Mouse (Mus musculus) G1E (cell line): ENCODE results near the gene Ddit4l.

Source experiments
- CTCF ChIP-seq: IDR thresholded peaks from 2 replicates; pipeline ENCODE4 v1.5.1; 2012; ENCODE audit warnings: low read depth, low read length, inconsistent platforms, mixed read lengths
- GATA2 ChIP-seq: IDR thresholded peaks from 2 replicates; pipeline ENCODE4 v1.6.1; 2012; ENCODE audit warnings: low read depth, low read length, inconsistent platforms, borderline replicate concordance
- POLR2AphosphoS5 ChIP-seq: IDR thresholded peaks from 2 replicates; pipeline ENCODE4 v1.6.1; 2012; ENCODE audit warnings: low read depth, low read length, inconsistent platforms; ENCODE audit not compliant: insufficient replicate concordance

- TF ChIP-seq GATA2 = no peak
- TF ChIP-seq CTCF = no peak
- no peak for TF ChIP-seq POLR2AphosphoS5
Measured at GRCm38 (mm10) chr3:137594332-137594905, 27.0 kb upstream of the Ddit4l start.
